Mouse (Mus musculus) Patski (cell line): ENCODE results near the gene Slc30a2. TPM values are rescaled to one million over a fixed set of nuclear protein-coding genes. Genes with fewer than 3 reads are reported as not detected.
"Not testable (repeated sequence)": the region's sequence is repeated elsewhere in the genome, so short reads cannot be mapped to it uniquely, and the experiment has no call there.

Source experiments
- ATAC-seq: fragments of 100-300 bp; one replicate; pipeline ENCODE4 v1.8.0; 2021
- CTCF ChIA-PET: fragments of 350-600 bp; sonication (Branson Sonifier 250); formaldehyde crosslinking; loops from one replicate; lab custom pipeline; 2022; ENCODE audit warnings: inconsistent platforms; lab: Charles Lee
- POLR2A ChIA-PET: fragments of 350-600 bp; sonication (Branson Sonifier 250); formaldehyde crosslinking; loops from one replicate; lab custom pipeline; 2022; ENCODE audit warnings: antibody characterized with exemption, inconsistent platforms; lab: Charles Lee
- DNase-seq: peaks from one replicate; pipeline ENCODE4 v3.0.0-alpha.2; 2011; ENCODE audit warnings: low read depth, low spot score
- H3K27me3 ChIP-seq: fragments of 371-371 bp; one replicate; pipeline ENCODE4 v1.5.1; 2021
- CTCF ChIP-seq: fragments of 100-300 bp; IDR thresholded peaks from one replicate; pipeline ENCODE4 v1.5.1; 2021
- in situ Hi-C: fragments of 300-500 bp; cut with MboI; formaldehyde crosslinking; loops from 3 replicates; pipeline ENCODE4 v1.11.1; 2018; ENCODE audit warnings: low pct_unique_long_range_greater_than_20kb, mixed read lengths
- polyA plus RNA-seq: library from polyadenylated mRNA; unstranded; gene quantifications from one replicate; pipeline ENCODE4 v1.2.3, GENCODE M21; 2021

The Slc30a2 gene
- polyA plus RNA-seq, 1 experiment from 2014 or later, result not detected

- ChIA-PET CTCF (no interaction called here), POLR2A (interaction anchor here (0.7 kb wide), 1 partner anchor 10 kb away, joined by 3 read pairs; no protein-coding TSS in a partner anchor)
- in situ Hi-C loops, result no loop called here
- ATAC-seq, result no peak
- no peak for TF ChIP-seq CTCF
- DNase-seq, result no peak
- H3K27me3 ChIP-seq, result no peaks in the 10 kb centered on the region
These were observed 26.6 kb upstream of the Slc30a2 start for GRCm38 (mm10) chr4:134316390-134316789.

DNA sequence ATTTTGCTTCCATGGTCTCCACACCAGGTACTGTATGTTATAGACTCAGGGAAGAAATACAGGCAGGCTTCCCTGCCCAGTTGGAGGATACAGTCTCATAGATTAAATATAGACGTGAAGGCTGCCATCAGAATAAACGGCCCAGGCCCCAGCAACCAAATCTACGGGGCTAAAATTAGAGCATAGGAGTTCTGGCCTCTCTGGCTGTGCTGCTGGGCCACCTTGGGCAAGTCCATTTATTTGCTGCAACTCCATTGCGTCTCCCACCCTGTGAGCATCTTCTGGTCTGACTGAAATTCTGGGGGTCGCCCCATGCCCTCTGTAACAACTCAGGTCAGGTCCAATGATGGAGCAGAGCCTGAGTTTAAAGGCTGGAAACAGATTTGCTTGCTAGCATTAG lies 23.9 kb upstream of the Slc30a2 start:
- DNase-seq, result no peak
- CTCF ChIA-PET, result no interaction called here

DNA sequence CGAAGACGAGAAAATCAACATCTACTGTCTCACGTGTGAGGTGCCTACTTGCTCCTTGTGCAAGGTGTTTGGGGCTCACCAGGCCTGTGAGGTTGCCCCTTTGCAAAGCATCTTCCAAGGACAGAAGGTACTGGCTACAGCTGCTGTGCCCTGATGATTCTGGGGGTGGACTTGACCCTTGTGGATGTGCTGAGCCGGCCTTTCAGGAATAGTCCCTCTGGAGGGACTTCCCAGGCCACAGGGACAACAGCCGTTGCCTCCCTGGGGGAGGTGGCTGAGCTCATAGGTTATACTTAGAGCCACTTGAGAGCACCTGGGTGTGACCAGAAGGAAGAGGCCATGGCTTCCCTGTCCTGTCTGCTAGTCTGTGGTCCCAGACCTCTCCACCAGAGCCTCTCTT lies 23.3 kb upstream of the Slc30a2 start:
- DNase-seq (no peak), ATAC-seq (no peak)
- ChIA-PET CTCF (no interaction called here), POLR2A (no interaction called here)
- in situ Hi-C loops, result no loop called here
- no peaks in the 10 kb centered on the region for H3K27me3 ChIP-seq
- no peak for TF ChIP-seq CTCF

More for the DNA sequence above, 23.9 kb upstream of the Slc30a2 start:
- H3K27me3 ChIP-seq, result no peaks in the 10 kb centered on the region
- in situ Hi-C loops, result no loop called here
- ATAC-seq, result no peak
- TF ChIP-seq CTCF, result no peak
- POLR2A ChIA-PET, result no interaction called here

GRCm38 (mm10) chr4:134321524-134321923 lies 21.5 kb upstream of the Slc30a2 start:
- no peaks in the 10 kb centered on the region for H3K27me3 ChIP-seq
- TF ChIP-seq CTCF, result no peak
- POLR2A ChIA-PET, result no interaction called here
- ATAC-seq (no peak), DNase-seq (no peak)
- in situ Hi-C loops, result no loop called here
- CTCF ChIA-PET, result no interaction called here

DNA sequence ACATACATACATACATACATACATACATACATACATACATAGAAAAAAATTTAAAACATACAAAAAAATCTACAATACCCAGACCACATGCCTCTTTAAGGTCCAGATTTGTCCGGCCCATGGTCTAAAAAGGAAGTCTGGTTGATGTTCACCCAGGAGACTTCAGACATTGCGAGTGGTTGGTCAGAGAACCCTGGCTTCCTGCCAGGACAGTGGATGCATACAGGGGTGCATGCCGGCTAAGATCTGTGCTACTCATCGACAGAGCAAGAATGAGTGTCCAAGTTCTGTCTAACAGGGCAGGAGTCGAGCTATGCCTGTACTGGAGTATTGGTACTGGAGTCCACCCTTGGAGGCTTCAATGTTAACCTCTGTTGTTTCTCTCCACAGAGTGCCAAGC lies 18.3 kb upstream of the Slc30a2 start:
- POLR2A ChIA-PET, result no interaction called here
- no peak for DNase-seq
- H3K27me3 ChIP-seq, result no peaks in the 10 kb centered on the region
- ATAC-seq, result no peak
- in situ Hi-C loops, result no loop called here
- CTCF ChIA-PET, result no interaction called here
- no peak for TF ChIP-seq CTCF

GRCm38 (mm10) chr4:134326859-134327530 lies 16.0 kb upstream of the Slc30a2 start:
- in situ Hi-C loops, result no loop called here
- ATAC-seq, result no peak
- no peaks in the 10 kb centered on the region for H3K27me3 ChIP-seq
- CTCF ChIA-PET, result no interaction called here
- TF ChIP-seq CTCF, result no peak
- no peak for DNase-seq
- POLR2A ChIA-PET, result interaction anchor here (0.6 kb wide), 1 partner anchor 10 kb away, joined by 3 read pairs; no protein-coding TSS in a partner anchor

GRCm38 (mm10) chr4:134328151-134328550 lies 14.8 kb upstream of the Slc30a2 start:
- POLR2A ChIA-PET, result no interaction called here
- no peaks in the 10 kb centered on the region for H3K27me3 ChIP-seq
- no peak for DNase-seq
- CTCF ChIA-PET, result no interaction called here
- ATAC-seq, result no peak
- TF ChIP-seq CTCF, result no peak
- in situ Hi-C loops, result no loop called here

DNA sequence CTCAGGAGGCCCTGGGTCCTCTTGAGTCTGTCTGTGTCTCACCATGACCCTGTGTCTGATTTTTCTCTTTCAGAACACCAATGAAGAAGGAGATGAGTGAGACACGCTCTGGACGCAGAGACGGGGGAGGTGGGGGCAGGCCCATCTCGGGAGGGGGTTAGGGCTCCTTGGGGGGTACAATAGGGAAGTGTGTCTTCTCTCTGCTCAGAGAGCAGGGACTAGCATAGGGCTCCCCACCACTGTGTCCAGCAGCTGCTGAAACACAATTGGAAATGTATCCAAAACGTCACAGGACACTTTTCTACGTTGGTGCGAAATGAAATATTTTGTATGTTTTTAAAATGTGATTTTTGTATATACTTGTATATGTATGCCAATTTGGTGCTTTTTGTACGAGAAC lies 14.1 kb upstream of the Slc30a2 start:
- DNase-seq (no peak), ATAC-seq (no peak)
- TF ChIP-seq CTCF, result no peak
- no peaks in the 10 kb centered on the region for H3K27me3 ChIP-seq
- in situ Hi-C loops, result no loop called here
- POLR2A ChIA-PET, result no interaction called here
- CTCF ChIA-PET, result no interaction called here

DNA sequence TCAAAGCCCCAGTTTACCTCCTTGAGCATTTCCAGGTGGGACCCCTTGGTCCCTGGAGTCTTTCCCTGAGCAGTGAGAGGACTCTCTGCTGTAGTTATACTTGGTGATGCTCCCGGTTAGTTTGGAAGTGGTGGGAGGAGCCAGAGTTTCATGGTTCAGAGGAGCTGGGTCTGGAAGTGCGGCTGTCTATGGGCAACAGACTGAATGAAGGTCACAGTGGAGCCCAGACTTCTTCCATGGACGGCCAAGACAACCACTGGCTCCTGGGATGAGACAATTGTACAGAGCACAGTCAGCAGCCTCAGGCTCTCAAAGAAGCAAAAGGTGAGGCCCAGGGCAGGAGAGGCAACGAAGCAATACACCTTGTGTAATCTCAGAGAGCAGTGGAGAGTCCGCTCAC lies 12.7 kb upstream of the Slc30a2 start:
- ATAC-seq (no peak), DNase-seq (no peak)
- no peak for TF ChIP-seq CTCF
- in situ Hi-C loops, result no loop called here
- ChIA-PET POLR2A (no interaction called here), CTCF (interaction anchor here (0.9 kb wide), 1 partner anchor 31 kb away, joined by 3 read pairs; no protein-coding TSS in a partner anchor)
- no peaks in the 10 kb centered on the region for H3K27me3 ChIP-seq

- ATAC-seq, POLR2A ChIA-PET, CTCF ChIA-PET, in situ Hi-C loops, H3K27me3 ChIP-seq, DNase-seq: not testable (repeated sequence)
These were observed 1.8 kb upstream of the Slc30a2 start for GRCm38 (mm10) chr4:134341231-134341630.

GRCm38 (mm10) chr4:134342213-134342779 lies 685 bp upstream of the Slc30a2 start:
- no peak for ATAC-seq
- DNase-seq, result no peak
- POLR2A ChIA-PET, result no interaction called here
- CTCF ChIA-PET, result no interaction called here
- H3K27me3 ChIP-seq, result no peaks in the 10 kb centered on the region
- no peak for TF ChIP-seq CTCF
- in situ Hi-C loops, result no loop called here
